Mouse (Mus musculus): ENCODE results near the gene Gm10670. TPM values are rescaled to one million over a fixed set of nuclear protein-coding genes. Genes with fewer than 3 reads are reported as not detected.
"Not testable (repeated sequence)": the region's sequence is repeated elsewhere in the genome, so short reads cannot be mapped to it uniquely, and the experiment has no call there.

The Gm10670 gene
- polyA plus RNA-seq (2017; shearing (Covaris generic)) = not detected

- ATAC-seq = not testable (repeated sequence)
Observed at GRCm38 (mm10) chr7:20474825-20475224, at the start of gene Gm10670. Gene Gm10670, minus strand, starts transcription at chr7:20474925.

GRCm38 (mm10) chr7:20510434-20510833 is 35.7 kb upstream of the Gm10670 start, which contains the start of gene Vmn1r103:
Gene Vmn1r103, minus strand, starts transcription at chr7:20510534.
- not testable (repeated sequence) for ATAC-seq

DNA sequence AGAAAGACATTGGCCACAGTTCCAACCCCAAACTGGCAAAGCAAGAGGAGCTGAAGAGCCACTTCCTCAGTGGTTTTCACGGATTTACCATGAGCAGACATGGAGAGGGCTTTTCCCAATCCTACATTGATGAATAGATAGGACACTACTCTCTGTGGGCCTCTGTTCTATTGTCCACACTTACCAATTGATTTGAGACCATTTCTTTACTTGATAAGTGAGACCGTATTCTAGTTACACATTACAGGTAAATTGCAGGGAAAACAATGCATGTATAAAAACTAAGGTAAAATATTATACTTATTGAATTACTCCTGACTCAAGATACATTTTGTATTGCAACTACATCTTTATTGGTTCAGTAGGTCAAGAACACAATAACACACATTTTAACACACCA is 32.2 kb downstream of the Gm10670 start, which contains the start of gene Vmn1r101:
Vmn1r101 (minus strand) TSS at position 101 of the 400 bp plus-strand sequence.
- not testable (repeated sequence) for ATAC-seq

Other genes with a start within 250 kb of the Gm10670 start
- not detected for gene Gm4498, start 241.1 kb downstream of the Gm10670 start, polyA plus RNA-seq (2017; shearing (Covaris generic))
- gene Gm5890, start 212.1 kb downstream of the Gm10670 start, polyA plus RNA-seq (2017; shearing (Covaris generic)) = not detected
- gene Gm4133, start 140.9 kb downstream of the Gm10670 start, polyA plus RNA-seq (2017; shearing (Covaris generic)) = not detected
- gene Gm5728, start 99.5 kb downstream of the Gm10670 start, polyA plus RNA-seq (2017; shearing (Covaris generic)) = not detected
- not detected for gene Vmn1r100, start 57.0 kb downstream of the Gm10670 start, polyA plus RNA-seq (2017; shearing (Covaris generic))
- gene Vmn1r101, start 32.3 kb downstream of the Gm10670 start, polyA plus RNA-seq (2017; shearing (Covaris generic)) = not detected
- not detected for gene Vmn1r103, start 35.6 kb upstream of the Gm10670 start, polyA plus RNA-seq (2017; shearing (Covaris generic))
- not detected for gene Vmn1r104, start 58.9 kb upstream of the Gm10670 start, polyA plus RNA-seq (2017; shearing (Covaris generic))
- gene Gm5726, start 70.8 kb upstream of the Gm10670 start, polyA plus RNA-seq (2017; shearing (Covaris generic)) = not detected
- gene Gm4141, start 101.3 kb upstream of the Gm10670 start, polyA plus RNA-seq (2017; shearing (Covaris generic)) = not detected
- not detected for gene Gm4513, start 124.1 kb upstream of the Gm10670 start, polyA plus RNA-seq (2017; shearing (Covaris generic))
- gene Vmn1r107, start 194.0 kb upstream of the Gm10670 start, polyA plus RNA-seq (2017; shearing (Covaris generic)) = not detected
- not detected for gene Vmn1r111, start 228.3 kb upstream of the Gm10670 start, polyA plus RNA-seq (2017; shearing (Covaris generic))

Data from CD4-positive, CD25-positive, alpha-beta regulatory T cell, adult 4 months (primary cell).